Mouse (Mus musculus): Measurements from ENCODE around the gene H2-DMb1. TPM values are rescaled to one million over a fixed set of nuclear protein-coding genes. Genes with fewer than 3 reads are reported as not detected.

The H2-DMb1 gene
- polyA plus RNA-seq, 1 experiment from 2014 or later = 0.33 TPM

DNA sequence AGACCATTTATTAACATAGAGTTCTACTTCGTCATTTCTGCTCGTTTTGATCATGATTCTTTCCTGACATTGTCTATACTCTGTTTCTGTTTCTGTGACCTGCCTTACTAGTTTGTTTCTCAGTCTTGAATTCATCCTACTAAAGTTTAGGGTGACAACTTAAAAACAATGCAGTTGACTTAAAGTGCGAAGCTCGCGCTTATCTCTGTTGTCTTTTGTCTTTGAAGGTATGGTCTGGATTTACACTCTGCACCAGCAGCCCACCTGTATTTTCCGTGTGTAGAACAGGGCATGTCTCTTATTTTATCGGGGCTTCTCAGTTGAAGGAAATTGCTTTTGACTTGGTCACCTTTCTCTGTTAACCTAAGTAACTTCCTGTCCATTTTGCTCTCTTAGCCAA, 29.8 kb upstream of the H2-DMb1 start:
- no peaks in the 10 kb centered on the region for H3K27me3 ChIP-seq (replicated peaks)
- 1% methylated on average over 7 of the region's 7 CpGs for whole genome bisulfite sequencing
- no peak for ATAC-seq (ENCODE audit: insufficient number of reproducible peaks, low FRiP score)
- no peaks in the 10 kb centered on the region for H3K9me3 ChIP-seq (replicated peaks)
- peaks cover 32% of the 10 kb centered on the region for H3K4me1 ChIP-seq (replicated peaks)
- peak overlapping the region; percentile 95 for H3K9ac ChIP-seq
- peak overlapping the region; percentile 98 for H3K4me3 ChIP-seq
- peak overlapping the region; percentile 95 for H3K4me2 ChIP-seq
- H3K27ac ChIP-seq (ENCODE audit: poor library complexity, severe bottlenecking) = peak overlapping the region; percentile 100
- peaks cover 22% of the 10 kb centered on the region for H3K36me3 ChIP-seq

DNA sequence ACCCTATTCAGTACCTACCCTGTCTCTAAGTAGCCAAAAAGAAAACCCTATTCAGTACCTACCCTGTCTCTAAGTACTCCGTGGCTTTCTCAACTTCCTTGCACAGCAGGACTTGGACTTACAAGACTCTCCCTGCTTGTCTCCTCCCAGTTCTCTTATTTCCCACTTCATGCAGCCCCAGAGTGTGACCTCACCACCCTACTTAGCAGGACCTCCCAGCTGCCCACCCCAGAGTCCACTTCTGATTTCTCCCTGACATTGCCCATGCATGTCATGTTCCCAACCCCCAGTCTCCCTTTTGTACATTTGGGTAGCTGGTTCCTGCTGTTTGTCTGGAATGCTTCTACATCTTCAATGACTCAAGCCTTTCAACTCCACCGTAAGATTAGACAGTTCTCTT, 29.4 kb upstream of the H2-DMb1 start:
- Histone ChIP-seq H3K27me3 (replicated peaks) (no peaks in the 10 kb centered on the region), H3K9me3 (replicated peaks) (no peaks in the 10 kb centered on the region), H3K4me3 (peak overlapping the region; percentile 98), H3K27ac (ENCODE audit: poor library complexity, severe bottlenecking) (peak overlapping the region; percentile 100), H3K4me2 (peak overlapping the region; percentile 95), H3K36me3 (peaks cover 18% of the 10 kb centered on the region), H3K9ac (peak overlapping the region; percentile 95), H3K4me1 (replicated peaks) (peaks cover 36% of the 10 kb centered on the region)
- no peak for ATAC-seq (ENCODE audit: insufficient number of reproducible peaks, low FRiP score)
- 6% methylated on average over 2 of the region's 2 CpGs for WGBS

DNA sequence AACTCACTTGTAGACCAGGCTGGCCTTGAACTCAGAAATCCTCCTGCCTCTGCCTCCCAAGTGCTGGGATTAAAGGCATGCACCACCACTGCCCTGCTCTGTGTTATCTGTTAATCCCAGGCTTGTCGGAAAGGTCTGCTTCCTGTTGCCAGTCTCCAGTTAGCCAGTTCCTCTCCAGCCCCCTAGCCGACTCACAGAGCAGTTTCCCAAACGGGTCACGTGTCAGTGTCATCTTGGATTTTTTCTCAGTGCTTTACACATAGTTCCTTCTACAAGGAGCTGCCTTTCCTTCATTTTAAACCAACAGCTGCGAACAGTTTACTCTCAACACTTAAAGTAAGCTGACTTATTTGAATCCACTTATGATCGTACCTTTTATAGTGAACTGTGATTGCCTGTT, 28.2 kb upstream of the H2-DMb1 start:
- Histone ChIP-seq H3K9ac (no peak overlapping the region), H3K4me2 (0 out of 2 replicates have a peak overlapping the region, but pooled peaks have one; percentile 11), H3K4me3 (no peak overlapping the region), H3K4me1 (replicated peaks) (peaks cover 44% of the 10 kb centered on the region), H3K36me3 (peaks cover 10% of the 10 kb centered on the region; the same call in 1 of the 2 replicates), H3K9me3 (replicated peaks) (no peaks in the 10 kb centered on the region), H3K27me3 (replicated peaks) (no peaks in the 10 kb centered on the region), H3K27ac (ENCODE audit: poor library complexity, severe bottlenecking) (no peak overlapping the region)
- no peak for ATAC-seq (ENCODE audit: insufficient number of reproducible peaks, low FRiP score)
- 64% methylated on average over 6 of the region's 6 CpGs for WGBS

DNA sequence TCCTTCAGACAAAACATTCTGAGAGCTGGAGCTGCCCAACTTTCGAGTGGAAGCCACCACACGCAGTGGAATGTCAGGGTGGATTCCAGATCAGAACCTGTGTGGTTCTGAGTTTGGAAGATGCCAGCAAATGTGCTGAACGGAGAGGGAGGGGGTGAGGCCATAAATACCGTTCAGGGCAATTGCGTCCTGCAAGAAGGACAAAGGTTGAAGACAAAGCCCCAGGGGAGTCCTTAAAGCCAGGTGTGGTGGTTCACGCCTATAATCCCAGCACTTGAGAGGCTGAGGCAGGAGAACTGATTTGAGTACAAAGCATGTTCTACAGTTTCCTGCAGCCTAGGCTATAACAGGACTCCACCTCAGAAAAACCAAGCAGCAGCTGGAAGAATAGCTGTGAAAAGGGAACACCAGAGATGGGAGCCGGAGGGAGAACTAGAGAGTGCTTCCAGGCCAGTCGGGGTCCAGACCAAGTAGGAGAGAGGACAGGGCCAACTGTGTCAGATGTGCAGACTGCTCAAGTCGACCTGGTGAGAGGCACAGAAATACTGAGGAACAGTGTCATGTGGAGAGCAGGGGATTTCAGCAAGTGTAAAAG, 25.9 kb upstream of the H2-DMb1 start:
- no peak overlapping the region for H3K4me3 ChIP-seq
- ATAC-seq (ENCODE audit: insufficient number of reproducible peaks, low FRiP score) = no peak
- H3K36me3 ChIP-seq = peaks cover 10% of the 10 kb centered on the region; the same call in 1 of the 2 replicates
- no peak overlapping the region for H3K4me2 ChIP-seq
- H3K27ac ChIP-seq (ENCODE audit: poor library complexity, severe bottlenecking) = no peak overlapping the region
- 64% methylated on average over 9 of the region's 9 CpGs for WGBS
- H3K27me3 ChIP-seq (replicated peaks) = no peaks in the 10 kb centered on the region
- H3K4me1 ChIP-seq (replicated peaks) = peaks cover 44% of the 10 kb centered on the region
- H3K9me3 ChIP-seq (replicated peaks) = no peaks in the 10 kb centered on the region
- H3K9ac ChIP-seq = no peak overlapping the region

DNA sequence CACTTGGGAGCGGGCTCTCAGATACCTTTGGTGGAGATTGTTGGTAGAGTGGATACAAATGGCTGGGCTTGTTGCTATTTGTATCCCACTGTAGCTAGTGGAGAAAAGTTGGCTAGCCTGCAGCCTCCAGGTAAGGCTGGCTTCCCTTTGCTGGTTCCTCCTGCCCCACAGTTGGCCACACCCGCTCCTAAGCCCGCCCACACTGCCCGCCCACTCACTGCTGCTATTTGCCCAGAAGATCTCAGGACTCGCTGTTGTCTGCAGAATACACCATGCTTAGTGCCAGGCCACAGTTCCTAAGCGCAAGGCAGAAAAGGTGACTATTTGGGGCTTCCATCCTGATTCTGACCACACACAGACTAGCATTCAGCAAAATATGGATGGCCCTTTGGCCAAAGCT, 25.4 kb upstream of the H2-DMb1 start:
- no peak overlapping the region; the same call in 1 of the 2 replicates for H3K4me2 ChIP-seq

DNA sequence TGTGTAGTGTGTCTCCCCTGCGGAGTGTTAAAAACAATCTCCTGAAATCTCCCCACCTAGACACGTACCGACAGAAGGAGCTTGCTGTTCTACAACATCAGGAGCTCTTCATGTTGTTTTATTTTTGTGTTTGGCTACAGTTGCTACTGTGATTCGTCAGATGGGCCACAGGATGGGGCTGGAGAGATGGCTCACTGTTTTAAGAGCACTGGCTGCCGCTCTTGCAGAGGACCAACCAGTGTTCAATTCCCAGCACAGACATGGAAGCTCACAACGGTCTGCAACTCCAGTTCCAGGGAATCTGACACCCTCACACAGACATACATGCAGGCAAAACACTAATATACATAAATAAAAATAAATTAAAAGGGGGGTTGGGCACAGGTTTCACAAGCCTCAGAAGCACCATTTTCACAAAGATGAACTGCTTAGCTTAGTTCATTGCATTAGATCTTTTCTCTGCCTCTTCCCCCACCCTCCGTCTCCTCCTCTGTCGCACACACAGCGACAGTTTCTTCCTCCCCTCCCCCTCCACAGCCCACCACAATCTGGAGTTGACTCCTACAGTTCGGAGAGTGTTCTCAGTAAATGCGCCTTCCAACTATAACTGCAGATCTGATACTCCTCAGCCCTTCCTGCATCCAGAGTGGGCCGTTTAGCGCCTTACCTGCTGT, 24.5 kb upstream of the H2-DMb1 start:
- Histone ChIP-seq H3K36me3 (peaks cover 10% of the 10 kb centered on the region; the same call in 1 of the 2 replicates), H3K27ac (ENCODE audit: poor library complexity, severe bottlenecking) (no peak overlapping the region)
- no peak for ATAC-seq (ENCODE audit: insufficient number of reproducible peaks, low FRiP score)

More for the DNA sequence above, 25.4 kb upstream of the H2-DMb1 start:
- Histone ChIP-seq H3K27ac (ENCODE audit: poor library complexity, severe bottlenecking) (no peak overlapping the region), H3K36me3 (peaks cover 10% of the 10 kb centered on the region; the same call in 1 of the 2 replicates), H3K27me3 (replicated peaks) (no peaks in the 10 kb centered on the region), H3K9me3 (replicated peaks) (no peaks in the 10 kb centered on the region), H3K4me1 (replicated peaks) (peaks cover 44% of the 10 kb centered on the region), H3K9ac (no peak overlapping the region), H3K4me3 (no peak overlapping the region)
- WGBS = 23% methylated on average over 6 of the region's 6 CpGs
- ATAC-seq (ENCODE audit: insufficient number of reproducible peaks, low FRiP score) = no peak

GRCm38 (mm10) chr17:34128944-34129791, 23.7 kb upstream of the H2-DMb1 start:
- Histone ChIP-seq H3K4me1 (replicated peaks) (peaks cover 34% of the 10 kb centered on the region), H3K36me3 (peaks cover 10% of the 10 kb centered on the region; the same call in 1 of the 2 replicates), H3K27me3 (replicated peaks) (no peaks in the 10 kb centered on the region), H3K9me3 (replicated peaks) (no peaks in the 10 kb centered on the region), H3K4me3 (peak overlapping the region; percentile 6; the same call in 1 of the 2 replicates), H3K27ac (ENCODE audit: poor library complexity, severe bottlenecking) (no peak overlapping the region), H3K4me2 (peak overlapping the region; percentile 11; the same call in 1 of the 2 replicates), H3K9ac (no peak overlapping the region)
- whole genome bisulfite sequencing = 18% methylated on average over 18 of the region's 18 CpGs
- ATAC-seq (ENCODE audit: insufficient number of reproducible peaks, low FRiP score) = no peak

More for the DNA sequence above, 24.5 kb upstream of the H2-DMb1 start:
- Histone ChIP-seq H3K4me3 (0 out of 2 replicates have a peak overlapping the region, but pooled peaks have one; percentile 6), H3K9ac (no peak overlapping the region), H3K4me2 (peak overlapping the region; percentile 11; the same call in 1 of the 2 replicates), H3K27me3 (replicated peaks) (no peaks in the 10 kb centered on the region), H3K4me1 (replicated peaks) (peaks cover 41% of the 10 kb centered on the region), H3K9me3 (replicated peaks) (no peaks in the 10 kb centered on the region)
- 19% methylated on average over 13 of the region's 13 CpGs for WGBS

GRCm38 (mm10) chr17:34130073-34130947, 22.6 kb upstream of the H2-DMb1 start:
- Histone ChIP-seq H3K4me3 (no peak overlapping the region), H3K4me2 (no peak overlapping the region), H3K9me3 (replicated peaks) (no peaks in the 10 kb centered on the region), H3K27me3 (replicated peaks) (no peaks in the 10 kb centered on the region), H3K27ac (ENCODE audit: poor library complexity, severe bottlenecking) (no peak overlapping the region), H3K9ac (no peak overlapping the region), H3K36me3 (peaks cover 10% of the 10 kb centered on the region; the same call in 1 of the 2 replicates), H3K4me1 (replicated peaks) (peaks cover 30% of the 10 kb centered on the region)
- ATAC-seq (ENCODE audit: insufficient number of reproducible peaks, low FRiP score) = no peak
- WGBS = 77% methylated on average over 19 of the region's 19 CpGs

- Histone ChIP-seq H3K27ac (ENCODE audit: poor library complexity, severe bottlenecking) (no peak overlapping the region), H3K27me3 (replicated peaks) (peaks cover 13% of the 10 kb centered on the region), H3K36me3 (no peaks in the 10 kb centered on the region), H3K4me3 (no peak overlapping the region), H3K9ac (no peak overlapping the region), H3K4me2 (no peak overlapping the region), H3K9me3 (replicated peaks) (no peaks in the 10 kb centered on the region), H3K4me1 (replicated peaks) (peaks cover 27% of the 10 kb centered on the region)
- ATAC-seq (ENCODE audit: insufficient number of reproducible peaks, low FRiP score) = no peak
- 77% methylated on average over 7 of the region's 7 CpGs for WGBS
Observed at GRCm38 (mm10) chr17:34131911-34132310, 21.0 kb upstream of the H2-DMb1 start.

GRCm38 (mm10) chr17:34133289-34133688, 19.6 kb upstream of the H2-DMb1 start:
- H3K4me2 ChIP-seq = no peak overlapping the region
- 76% methylated on average over 11 of the region's 11 CpGs for WGBS
- peaks cover 27% of the 10 kb centered on the region for H3K27me3 ChIP-seq (replicated peaks)
- H3K9me3 ChIP-seq (replicated peaks) = no peaks in the 10 kb centered on the region
- no peak for ATAC-seq (ENCODE audit: insufficient number of reproducible peaks, low FRiP score)
- no peak overlapping the region for H3K9ac ChIP-seq
- H3K27ac ChIP-seq (ENCODE audit: poor library complexity, severe bottlenecking) = no peak overlapping the region
- no peak overlapping the region for H3K4me3 ChIP-seq
- no peaks in the 10 kb centered on the region for H3K36me3 ChIP-seq
- peaks cover 15% of the 10 kb centered on the region for H3K4me1 ChIP-seq (replicated peaks)

Data from heart, embryonic 12.5 days (tissue).